Mouse (Mus musculus) layer of hippocampus, adult 9-10 months (tissue): ENCODE data around the gene Defb15.
"Not testable (repeated sequence)": the region's sequence is repeated elsewhere in the genome, so short reads cannot be mapped to it uniquely, and the experiment has no call there.

Experiments
- DNase-seq: peaks from one replicate; pipeline ENCODE4 v3.0.0; 2022; ENCODE audit warnings: low spot score

Defb15 gene

GRCm38 (mm10) chr8:21932610-21933009 is at the start of gene Defb15:
Defb15 (minus strand) TSS chr8:21932710.
- DNase-seq = no peak

DNA sequence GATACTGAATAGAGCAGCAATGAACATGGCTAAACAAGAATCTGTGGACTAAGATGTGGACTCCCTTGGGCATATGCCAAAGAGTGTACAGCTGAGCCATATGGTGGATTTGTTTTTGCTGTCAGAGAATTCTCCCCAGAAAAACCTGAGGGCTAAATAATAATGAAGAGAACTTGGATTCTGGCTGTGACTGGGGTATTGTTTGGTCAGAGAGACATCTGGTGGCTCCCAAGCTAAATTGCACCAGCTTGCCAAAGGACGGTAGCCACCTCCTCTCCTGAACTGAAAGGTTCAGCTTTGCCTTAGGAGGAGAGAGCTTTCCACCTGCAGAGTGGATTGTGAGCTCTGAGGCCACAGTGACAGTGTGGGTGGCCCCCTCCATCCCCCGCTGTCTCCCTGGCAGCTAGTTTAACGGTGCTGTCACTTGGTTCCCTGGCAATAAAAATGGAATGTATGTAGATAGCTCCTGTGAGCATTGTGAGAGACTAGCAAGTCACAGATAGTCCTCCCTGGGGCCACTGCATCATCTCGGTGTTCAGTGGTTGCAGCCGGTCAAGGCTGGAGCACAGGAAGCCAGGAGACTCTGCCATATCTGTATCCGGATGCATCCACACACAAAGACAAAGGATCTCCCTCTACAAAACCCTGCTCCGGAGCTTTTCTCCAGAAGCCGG is 49.3 kb upstream of the Defb15 start:
- peak; percentile 7 for DNase-seq

DNA sequence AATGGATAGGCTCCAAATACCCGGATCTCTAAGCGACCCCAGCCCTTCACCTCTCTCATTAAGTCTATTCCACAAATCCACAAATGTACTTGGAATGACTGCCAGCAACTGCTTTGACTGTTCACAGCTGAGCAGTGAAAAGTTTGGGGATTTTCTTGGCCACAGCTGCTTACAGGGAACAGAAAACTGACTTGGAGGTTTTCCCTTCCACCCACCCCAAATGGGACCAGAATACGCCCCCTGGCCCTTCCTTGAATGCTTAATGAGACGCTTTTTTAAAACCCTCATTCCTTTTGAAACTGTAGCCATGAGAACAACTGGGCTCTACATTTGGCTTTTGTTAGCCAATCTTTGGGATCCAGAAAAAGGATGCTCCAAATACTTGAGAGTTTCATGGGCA is 45.7 kb upstream of the Defb15 start:
- no peak for DNase-seq

- no peak for DNase-seq
Observed at GRCm38 (mm10) chr8:21969475-21969874, 37.0 kb upstream of the Defb15 start, which contains the start of gene Ccdc70. Ccdc70 (plus strand) TSS chr8:21969775.

GRCm38 (mm10) chr8:21966646-21967045 is 34.1 kb upstream of the Defb15 start:
- no peak for DNase-seq

DNA sequence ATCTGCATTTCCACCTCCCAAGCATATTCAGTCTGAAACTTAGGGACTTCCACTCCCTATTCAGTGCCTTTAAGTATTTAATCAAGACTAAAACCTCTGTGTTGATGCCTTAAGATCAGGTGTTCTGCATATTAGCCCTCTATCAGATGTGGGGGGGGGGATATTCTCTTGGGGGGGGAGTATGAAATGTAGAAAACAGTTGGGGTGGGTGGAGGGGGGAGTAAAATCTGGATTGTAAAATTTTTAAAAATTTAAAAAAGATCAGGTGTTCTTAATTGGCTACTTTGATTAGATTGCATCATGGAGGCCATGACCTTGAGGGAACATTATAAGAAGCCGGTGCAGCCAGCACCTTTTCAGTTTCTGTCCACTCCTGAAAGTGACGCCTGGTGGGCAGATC is 25.9 kb upstream of the Defb15 start, which contains the start of gene Fam90a1a:
Fam90a1a (plus strand) TSS at position 301 of the 400 bp plus-strand sequence.
- no peak for DNase-seq

GRCm38 (mm10) chr8:21956336-21956735 is 23.8 kb upstream of the Defb15 start:
- DNase-seq = no peak

- peak; percentile 15 for DNase-seq
Observed at GRCm38 (mm10) chr8:21955321-21955720, 22.8 kb upstream of the Defb15 start.

- DNase-seq = no peak
Observed at GRCm38 (mm10) chr8:21947311-21948017, 15.0 kb upstream of the Defb15 start.

- no peak for DNase-seq
Observed at GRCm38 (mm10) chr8:21946462-21946861, 14.0 kb upstream of the Defb15 start, which contains the start of gene Defb13. Defb13 (plus strand) TSS chr8:21946762.

DNA sequence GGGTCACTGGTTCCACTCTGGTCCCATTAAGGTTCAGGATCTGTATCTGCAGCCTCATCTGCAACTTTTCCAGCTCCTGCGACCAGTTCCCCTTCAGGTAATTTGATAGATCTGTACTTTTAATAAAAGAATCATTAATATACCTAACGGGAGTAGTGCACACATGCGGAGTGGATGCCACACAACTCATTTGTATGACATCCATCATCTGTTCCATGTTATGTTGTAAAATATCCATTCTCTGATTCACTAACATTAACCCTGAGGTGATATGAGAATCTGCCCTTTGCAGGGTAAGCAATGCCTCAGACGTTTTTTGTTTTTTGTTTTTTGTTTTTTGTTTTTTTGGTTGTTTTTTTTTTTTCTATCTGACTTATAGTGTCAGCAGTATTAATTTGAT is 5.5 kb upstream of the Defb15 start, which contains the start of gene Defb35:
Defb35 (plus strand) TSS at position 301 of the 400 bp plus-strand sequence.
- not testable (repeated sequence) for DNase-seq

DNA sequence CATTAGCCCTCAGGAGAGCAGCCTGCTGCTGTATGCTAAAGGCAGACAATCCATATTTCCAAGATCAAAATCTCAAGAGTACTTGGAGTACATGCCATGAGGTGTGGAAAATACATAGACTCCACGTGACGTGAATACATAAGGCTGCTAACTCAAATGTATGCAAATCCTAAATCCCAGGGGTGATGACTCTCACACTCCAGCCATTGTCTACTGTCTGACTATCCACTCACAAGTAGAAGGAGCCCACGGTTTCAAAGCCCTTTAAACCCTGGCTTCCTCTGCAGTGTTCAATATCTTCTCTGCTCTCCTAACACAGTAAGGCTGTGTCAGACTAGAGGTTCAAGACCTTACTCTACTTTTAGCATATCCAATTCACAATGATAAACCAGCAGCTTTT is 1.8 kb downstream of the Defb15 start:
- not testable (repeated sequence) for DNase-seq

DNA sequence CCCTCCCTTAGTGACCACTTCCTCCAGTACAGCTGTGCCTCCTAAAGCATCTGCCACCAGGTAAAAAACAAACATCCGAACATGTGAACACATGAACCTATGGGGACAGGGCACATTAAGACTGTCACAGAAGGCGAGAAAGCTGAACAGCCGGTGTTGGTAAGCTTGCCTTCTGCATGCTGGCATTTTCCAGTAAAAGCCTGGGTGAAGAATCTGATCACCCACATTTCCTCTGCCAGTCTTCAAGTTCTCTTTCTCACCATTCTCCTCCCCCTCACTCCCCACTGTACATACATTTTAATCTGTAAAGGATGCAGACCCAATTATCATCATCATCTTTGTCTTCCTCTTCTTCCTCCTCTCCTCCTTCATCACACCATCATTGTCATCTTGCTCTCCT is 16.9 kb downstream of the Defb15 start:
- DNase-seq = no peak

- no peak for DNase-seq
Observed at GRCm38 (mm10) chr8:21912554-21912953, 20.0 kb downstream of the Defb15 start.

GRCm38 (mm10) chr8:21911931-21912330 is 20.6 kb downstream of the Defb15 start:
- DNase-seq = no peak

GRCm38 (mm10) chr8:21906290-21906689 is 26.2 kb downstream of the Defb15 start, which contains the start of gene Defb11:
Defb11 (minus strand) TSS chr8:21906412.
- not testable (repeated sequence) for DNase-seq

- DNase-seq = not testable (repeated sequence)
Observed at GRCm38 (mm10) chr8:21885321-21885720, 47.2 kb downstream of the Defb15 start, which contains the start of gene Defb9. Defb9 (minus strand) TSS chr8:21885421.
